Mouse (Mus musculus): Measurements from ENCODE around the gene Cdkn1a. TPM values are rescaled to one million over a fixed set of nuclear protein-coding genes. Genes with fewer than 3 reads are reported as not detected.
A peak's percentile ranks its signal among the peaks of the same experiment; 100 is the strongest.

The Cdkn1a gene
- polyA plus RNA-seq, 1 experiment from 2014 or later = 33.4 TPM

- Histone ChIP-seq H3K27me3 (ENCODE audit: control insufficient read depth, insufficient read depth, low read length) (peaks cover 24% of the 10 kb centered on the region), H3K4me1 (replicated peaks; ENCODE audit: control insufficient read depth, insufficient read depth, low read length) (peaks cover 12% of the 10 kb centered on the region), H3K4me3 (ENCODE audit: low read depth, low read length) (peak overlapping the region; percentile 47), H3K4me2 (replicated peaks; ENCODE audit: low read depth, low read length) (peak overlapping the region; percentile 89), H3K9ac (ENCODE audit: low read depth, low read length) (peak overlapping the region; percentile 54), H3K27ac (ENCODE audit: low read depth, low read length) (no peak overlapping the region), H3K36me3 (ENCODE audit: control insufficient read depth, insufficient read depth, low read length) (no peaks in the 10 kb centered on the region), H3K9me3 (ENCODE audit: control insufficient read depth, low read length) (no peaks in the 10 kb centered on the region)
- WGBS = under 1% methylated on average over 24 of the region's 24 CpGs
- no peak for DNase-seq (ENCODE audit: low spot score)
- ATAC-seq (ENCODE audit: low FRiP score) = no peak
Measured at GRCm38 (mm10) chr17:29093961-29094309, 3.2 kb downstream of the Cdkn1a start.

- Histone ChIP-seq H3K9ac (ENCODE audit: low read depth, low read length) (peak overlapping the region; percentile 54), H3K4me2 (replicated peaks; ENCODE audit: low read depth, low read length) (peak overlapping the region; percentile 89), H3K4me3 (ENCODE audit: low read depth, low read length) (peak overlapping the region; percentile 47), H3K27me3 (ENCODE audit: control insufficient read depth, insufficient read depth, low read length) (peaks cover 24% of the 10 kb centered on the region), H3K27ac (ENCODE audit: low read depth, low read length) (no peak overlapping the region), H3K4me1 (replicated peaks; ENCODE audit: control insufficient read depth, insufficient read depth, low read length) (peaks cover 12% of the 10 kb centered on the region), H3K9me3 (ENCODE audit: control insufficient read depth, low read length) (no peaks in the 10 kb centered on the region), H3K36me3 (ENCODE audit: control insufficient read depth, insufficient read depth, low read length) (no peaks in the 10 kb centered on the region)
- WGBS = 1% methylated on average over 71 of the region's 71 CpGs
- peak; percentile 60 for DNase-seq (ENCODE audit: low spot score)
- ATAC-seq (ENCODE audit: low FRiP score) = peak; percentile 53
Measured at GRCm38 (mm10) chr17:29094310-29095181, 3.8 kb downstream of the Cdkn1a start.

- DNase-seq (ENCODE audit: low spot score) (peak; percentile 96), ATAC-seq (ENCODE audit: low FRiP score) (peak; percentile 69)
- peak overlapping the region; percentile 54 for H3K9ac ChIP-seq (ENCODE audit: low read depth, low read length)
- peak overlapping the region; percentile 47 for H3K4me3 ChIP-seq (ENCODE audit: low read depth, low read length)
- WGBS = under 1% methylated on average over 44 of the region's 44 CpGs
- H3K36me3 ChIP-seq (ENCODE audit: control insufficient read depth, insufficient read depth, low read length) = no peaks in the 10 kb centered on the region
- H3K27ac ChIP-seq (ENCODE audit: low read depth, low read length) = no peak overlapping the region
- H3K4me1 ChIP-seq (replicated peaks; ENCODE audit: control insufficient read depth, insufficient read depth, low read length) = peaks cover 12% of the 10 kb centered on the region
- H3K27me3 ChIP-seq (ENCODE audit: control insufficient read depth, insufficient read depth, low read length) = peaks cover 24% of the 10 kb centered on the region
- no peaks in the 10 kb centered on the region for H3K9me3 ChIP-seq (ENCODE audit: control insufficient read depth, low read length)
- H3K4me2 ChIP-seq (replicated peaks; ENCODE audit: low read depth, low read length) = peak overlapping the region; percentile 89
Measured at GRCm38 (mm10) chr17:29095201-29095733, 4.5 kb downstream of the Cdkn1a start.

GRCm38 (mm10) chr17:29096245-29096644 is 5.5 kb downstream of the Cdkn1a start:
- no peak overlapping the region for H3K27ac ChIP-seq (ENCODE audit: low read depth, low read length)
- no peaks in the 10 kb centered on the region for H3K9me3 ChIP-seq (ENCODE audit: control insufficient read depth, low read length)
- H3K27me3 ChIP-seq (ENCODE audit: control insufficient read depth, insufficient read depth, low read length) = peaks cover 24% of the 10 kb centered on the region
- DNase-seq (ENCODE audit: low spot score) (no peak), ATAC-seq (ENCODE audit: low FRiP score) (no peak)
- no peak overlapping the region for H3K4me2 ChIP-seq (replicated peaks; ENCODE audit: low read depth, low read length)
- no peak overlapping the region for H3K9ac ChIP-seq (ENCODE audit: low read depth, low read length)
- H3K4me1 ChIP-seq (replicated peaks; ENCODE audit: control insufficient read depth, insufficient read depth, low read length) = peaks cover 12% of the 10 kb centered on the region
- H3K4me3 ChIP-seq (ENCODE audit: low read depth, low read length) = no peak overlapping the region
- no peaks in the 10 kb centered on the region for H3K36me3 ChIP-seq (ENCODE audit: control insufficient read depth, insufficient read depth, low read length)
- WGBS = 91% methylated on average over 6 of the region's 6 CpGs

GRCm38 (mm10) chr17:29096851-29097561 is 6.2 kb downstream of the Cdkn1a start:
- 62% methylated on average over 7 of the region's 7 CpGs for WGBS

GRCm38 (mm10) chr17:29098291-29098690 is 7.5 kb downstream of the Cdkn1a start:
- no peaks in the 10 kb centered on the region for H3K9me3 ChIP-seq (ENCODE audit: control insufficient read depth, low read length)
- H3K9ac ChIP-seq (ENCODE audit: low read depth, low read length) = no peak overlapping the region
- no peak overlapping the region for H3K4me3 ChIP-seq (ENCODE audit: low read depth, low read length)
- peaks cover 13% of the 10 kb centered on the region for H3K27me3 ChIP-seq (ENCODE audit: control insufficient read depth, insufficient read depth, low read length)
- H3K36me3 ChIP-seq (ENCODE audit: control insufficient read depth, insufficient read depth, low read length) = no peaks in the 10 kb centered on the region
- peaks cover 12% of the 10 kb centered on the region for H3K4me1 ChIP-seq (replicated peaks; ENCODE audit: control insufficient read depth, insufficient read depth, low read length)
- H3K4me2 ChIP-seq (replicated peaks; ENCODE audit: low read depth, low read length) = no peak overlapping the region
- H3K27ac ChIP-seq (ENCODE audit: low read depth, low read length) = no peak overlapping the region
- DNase-seq (ENCODE audit: low spot score) (no peak), ATAC-seq (ENCODE audit: low FRiP score) (no peak)
- 93% methylated on average over 24 of the region's 24 CpGs for WGBS

More at GRCm38 (mm10) chr17:29096851-29097561, 6.2 kb downstream of the Cdkn1a start:
- Histone ChIP-seq H3K4me2 (replicated peaks; ENCODE audit: low read depth, low read length) (no peak overlapping the region), H3K4me3 (ENCODE audit: low read depth, low read length) (no peak overlapping the region), H3K9me3 (ENCODE audit: control insufficient read depth, low read length) (no peaks in the 10 kb centered on the region), H3K9ac (ENCODE audit: low read depth, low read length) (no peak overlapping the region), H3K4me1 (replicated peaks; ENCODE audit: control insufficient read depth, insufficient read depth, low read length) (peaks cover 12% of the 10 kb centered on the region), H3K27ac (ENCODE audit: low read depth, low read length) (no peak overlapping the region), H3K36me3 (ENCODE audit: control insufficient read depth, insufficient read depth, low read length) (no peaks in the 10 kb centered on the region), H3K27me3 (ENCODE audit: control insufficient read depth, insufficient read depth, low read length) (peaks cover 23% of the 10 kb centered on the region)
- no peak for DNase-seq (ENCODE audit: low spot score)
- ATAC-seq (ENCODE audit: low FRiP score) = no peak

- 89% methylated on average over 8 of the region's 8 CpGs for WGBS
- H3K9ac ChIP-seq (ENCODE audit: low read depth, low read length) = no peak overlapping the region
- DNase-seq (ENCODE audit: low spot score) = no peak
Measured at GRCm38 (mm10) chr17:29099076-29099475, 8.3 kb downstream of the Cdkn1a start.

GRCm38 (mm10) chr17:29100627-29101026 is 9.9 kb downstream of the Cdkn1a start:
- Histone ChIP-seq H3K4me2 (replicated peaks; ENCODE audit: low read depth, low read length) (no peak overlapping the region), H3K4me1 (replicated peaks; ENCODE audit: control insufficient read depth, insufficient read depth, low read length) (0 out of 2 replicates have a peak, but pooled peaks cover 1% of the 10 kb centered on the region), H3K36me3 (ENCODE audit: control insufficient read depth, insufficient read depth, low read length) (no peaks in the 10 kb centered on the region), H3K27ac (ENCODE audit: low read depth, low read length) (no peak overlapping the region), H3K27me3 (ENCODE audit: control insufficient read depth, insufficient read depth, low read length) (no peaks in the 10 kb centered on the region), H3K4me3 (ENCODE audit: low read depth, low read length) (no peak overlapping the region), H3K9me3 (ENCODE audit: control insufficient read depth, low read length) (0 out of 2 replicates have a peak, but pooled peaks cover 3% of the 10 kb centered on the region), H3K9ac (ENCODE audit: low read depth, low read length) (no peak overlapping the region)
- DNase-seq (ENCODE audit: low spot score) (no peak), ATAC-seq (ENCODE audit: low FRiP score) (no peak)
- 91% methylated on average over 7 of the region's 7 CpGs for WGBS

More at GRCm38 (mm10) chr17:29099076-29099475, 8.3 kb downstream of the Cdkn1a start:
- Histone ChIP-seq H3K9me3 (ENCODE audit: control insufficient read depth, low read length) (0 out of 2 replicates have a peak, but pooled peaks cover 3% of the 10 kb centered on the region), H3K4me3 (ENCODE audit: low read depth, low read length) (no peak overlapping the region), H3K4me2 (replicated peaks; ENCODE audit: low read depth, low read length) (no peak overlapping the region), H3K4me1 (replicated peaks; ENCODE audit: control insufficient read depth, insufficient read depth, low read length) (peaks cover 10% of the 10 kb centered on the region), H3K27me3 (ENCODE audit: control insufficient read depth, insufficient read depth, low read length) (peaks cover 8% of the 10 kb centered on the region), H3K36me3 (ENCODE audit: control insufficient read depth, insufficient read depth, low read length) (no peaks in the 10 kb centered on the region), H3K27ac (ENCODE audit: low read depth, low read length) (no peak overlapping the region)
- ATAC-seq (ENCODE audit: low FRiP score) = no peak

Measured in hindbrain, embryonic 11.5 days (tissue).